Mouse (Mus musculus) kidney, postnatal 0 days (tissue): ENCODE measurements at regions not wholly inside any gene's neighbourhood (a gene's known extent, or its start where the extent isn't known, plus 50 kb on each side); places are given as distances from the start of the nearest gene placed in this dataset.

ENCODE experiments used
- ATAC-seq: fragments of 200-750 bp; cut with Nextera tagmentation; replicated peaks from 2 replicates; pipeline ENCODE4 v1.8.0; 2017; ENCODE audit warnings: low read depth, moderate number of reproducible peaks, moderate TSS enrichment, moderate library complexity; ENCODE audit not compliant: low FRiP score
- DNase-seq: peaks from one replicate; pipeline ENCODE4 v3.0.0-alpha.2; 2016; ENCODE audit warnings: low spot score
- H3K27ac ChIP-seq: fragments of 300-500 bp; sonication (generic); 2 replicates; pipeline ENCODE4 v1.5.1; 2014; ENCODE audit warnings: mild to moderate bottlenecking
- H3K27me3 ChIP-seq: fragments of 300-500 bp; sonication (generic); 2 replicates; pipeline ENCODE4 v1.6.1; 2014; ENCODE audit warnings: low read length, mixed read lengths; ENCODE audit not compliant: insufficient read depth
- H3K36me3 ChIP-seq: fragments of 300-500 bp; sonication (generic); 2 replicates; pipeline ENCODE4 v1.6.1; 2014; ENCODE audit warnings: low read length, mixed read lengths; ENCODE audit not compliant: insufficient read depth
- H3K4me1 ChIP-seq: fragments of 300-500 bp; sonication (generic); replicated peaks from 2 replicates; pipeline ENCODE4 v1.6.1; 2014; ENCODE audit warnings: antibody characterized with exemption, low read length, mixed read lengths; ENCODE audit not compliant: insufficient read depth
- H3K4me2 ChIP-seq: fragments of 300-500 bp; sonication (generic); 2 replicates; pipeline ENCODE4 v1.6.1; 2014; ENCODE audit warnings: mild to moderate bottlenecking, low read length, moderate library complexity, mixed read lengths
- H3K4me3 ChIP-seq: fragments of 300-500 bp; sonication (generic); replicated peaks from 2 replicates; pipeline ENCODE4 v1.5.1; 2014; ENCODE audit warnings: low read depth, low read length
- H3K9ac ChIP-seq: fragments of 300-500 bp; sonication (generic); 2 replicates; pipeline ENCODE4 v1.6.1; 2014; ENCODE audit warnings: low read depth, low read length
- H3K9me3 ChIP-seq: fragments of 300-500 bp; sonication (generic); replicated peaks from 2 replicates; pipeline ENCODE4 v1.6.1; 2016; ENCODE audit warnings: low read length, inconsistent platforms, mixed read lengths
- CTCF ChIP-seq: IDR thresholded peaks from 2 replicates; pipeline ENCODE4 v1.5.1; 2016; ENCODE audit warnings: antibody characterized with exemption, low read depth, mild to moderate bottlenecking, moderate library complexity
- WGBS: fragments of 180-500 bp; shearing (Covaris S2); extraction: QIAGEN DNeasy Blood & Tissue Kit; methylation state at CpG from one replicate; pipeline ENCODE4 v1.1.7; 2014; 5-methylcytosine and 5-hydroxymethylcytosine counted together

- TF ChIP-seq CTCF = no peak
- WGBS = 76% methylated on average over 8 of the region's 8 CpGs
- ATAC-seq = no peak
These were observed 104.3 kb upstream of the Cpm start for GRCm38 (mm10) chr10:117524926-117525565.

GRCm38 (mm10) chr10:117524101-117524500, 105.2 kb upstream of the Cpm start:
- DNase-seq = peak; percentile 70
- no peak for TF ChIP-seq CTCF
- 57% methylated on average over 7 of the region's 7 CpGs for WGBS

More at GRCm38 (mm10) chr10:117524926-117525565, 104.3 kb upstream of the Cpm start:
- Histone ChIP-seq H3K27me3 (no peaks in the 10 kb centered on the region), H3K4me3 (no peak overlapping the region), H3K36me3 (no peaks in the 10 kb centered on the region), H3K4me1 (no peaks in the 10 kb centered on the region), H3K4me2 (no peak overlapping the region), H3K9me3 (no peaks in the 10 kb centered on the region), H3K27ac (no peak overlapping the region), H3K9ac (no peak overlapping the region)
- DNase-seq = no peak

GRCm38 (mm10) chr10:117522906-117523829, 106.1 kb upstream of the Cpm start:
- no peaks in the 10 kb centered on the region for H3K9me3 ChIP-seq
- ATAC-seq (no peak), DNase-seq (no peak)
- TF ChIP-seq CTCF = no peak
- H3K27me3 ChIP-seq = no peaks in the 10 kb centered on the region
- no peak overlapping the region for H3K27ac ChIP-seq
- WGBS = 90% methylated on average over 10 of the region's 10 CpGs
- no peaks in the 10 kb centered on the region for H3K36me3 ChIP-seq
- H3K4me1 ChIP-seq = no peaks in the 10 kb centered on the region
- no peak overlapping the region for H3K4me2 ChIP-seq
- no peak overlapping the region for H3K4me3 ChIP-seq
- H3K9ac ChIP-seq = no peak overlapping the region

More at GRCm38 (mm10) chr10:117524101-117524500, 105.2 kb upstream of the Cpm start:
- no peak overlapping the region for H3K9ac ChIP-seq
- H3K4me1 ChIP-seq = no peaks in the 10 kb centered on the region
- ATAC-seq = no peak
- no peak overlapping the region for H3K4me3 ChIP-seq
- no peak overlapping the region for H3K27ac ChIP-seq
- H3K9me3 ChIP-seq = no peaks in the 10 kb centered on the region
- no peaks in the 10 kb centered on the region for H3K36me3 ChIP-seq
- no peaks in the 10 kb centered on the region for H3K27me3 ChIP-seq
- H3K4me2 ChIP-seq = no peak overlapping the region

GRCm38 (mm10) chr10:117522373-117522772, 106.9 kb upstream of the Cpm start:
- H3K9me3 ChIP-seq = no peaks in the 10 kb centered on the region
- H3K27ac ChIP-seq = no peak overlapping the region
- no peak for TF ChIP-seq CTCF
- WGBS = 84% methylated on average over 3 of the region's 3 CpGs
- no peak for DNase-seq
- no peaks in the 10 kb centered on the region for H3K27me3 ChIP-seq
- 0 out of 2 replicates have a peak, but pooled peaks cover 2% of the 10 kb centered on the region for H3K4me1 ChIP-seq
- no peak overlapping the region for H3K4me3 ChIP-seq
- no peaks in the 10 kb centered on the region for H3K36me3 ChIP-seq
- H3K9ac ChIP-seq = no peak overlapping the region
- ATAC-seq = no peak
- H3K4me2 ChIP-seq = no peak overlapping the region

GRCm38 (mm10) chr10:117521315-117522270, 107.7 kb upstream of the Cpm start:
- Histone ChIP-seq H3K9me3 (no peaks in the 10 kb centered on the region), H3K4me1 (0 out of 2 replicates have a peak, but pooled peaks cover 5% of the 10 kb centered on the region), H3K9ac (no peak overlapping the region), H3K27ac (no peak overlapping the region), H3K36me3 (no peaks in the 10 kb centered on the region), H3K27me3 (no peaks in the 10 kb centered on the region), H3K4me2 (no peak overlapping the region), H3K4me3 (no peak overlapping the region)
- DNase-seq = peak; percentile 41
- no peak for TF ChIP-seq CTCF
- no peak; the same call in 1 of the 2 replicates for ATAC-seq
- 47% methylated on average over 23 of the region's 23 CpGs for WGBS
